Mouse (Mus musculus) lung, postnatal 4 days (tissue): ENCODE measurements around the gene Cgnl1.
A peak's percentile ranks its signal among the peaks of the same experiment; 100 is the strongest.

Source experiments
- DNase-seq, 2 experiments: peaks; one replicate each; pipeline ENCODE4 v3.0.0; 2021

Cgnl1 gene

GRCm38 (mm10) chr9:71770991-71771767, at the start of gene Cgnl1:
Gene Cgnl1, minus strand, starts transcription at chr9:71771602.
- DNase-seq = peak; percentile 86 to 91

DNA sequence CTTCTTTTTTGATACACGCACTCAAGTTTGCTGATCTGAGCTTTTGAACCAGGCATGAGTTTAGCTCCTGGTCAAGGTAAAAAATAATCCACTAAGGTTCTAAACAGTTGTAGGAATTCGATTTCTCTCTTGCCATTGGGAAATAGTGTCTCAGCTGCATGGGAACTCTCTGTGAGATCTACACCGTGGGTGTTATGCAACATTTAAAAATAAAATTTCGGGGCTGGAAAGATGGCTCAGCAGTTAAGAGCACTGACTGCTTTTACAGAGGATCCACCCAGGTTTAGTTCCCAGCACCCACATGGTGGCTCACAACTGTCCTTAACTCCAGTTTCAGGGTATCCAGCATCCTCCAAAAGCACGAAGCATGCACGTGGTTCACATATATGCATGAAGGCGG, 47.1 kb upstream of the Cgnl1 start:
- DNase-seq = no peak

- no peak for DNase-seq
Observed at GRCm38 (mm10) chr9:71816121-71816520, 44.7 kb upstream of the Cgnl1 start.

DNA sequence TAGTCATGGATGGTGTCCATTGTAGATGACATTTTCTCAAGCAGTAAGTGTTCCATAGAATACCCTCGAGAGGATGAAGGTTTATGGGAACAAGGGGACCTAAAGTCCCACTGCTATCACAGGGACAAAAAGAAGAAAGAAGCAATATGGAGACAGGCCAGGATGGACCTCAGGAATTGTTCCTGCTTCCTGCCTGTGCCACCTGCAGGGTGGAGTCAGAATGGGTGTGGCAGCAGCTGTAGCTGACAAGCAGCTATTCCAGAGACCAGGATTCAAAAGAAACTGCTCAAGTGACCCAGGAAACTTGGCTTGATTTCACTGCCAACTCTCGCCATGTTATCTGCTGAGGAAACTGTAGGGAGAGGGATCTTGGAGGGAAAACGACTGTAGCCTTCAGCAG, 42.2 kb upstream of the Cgnl1 start:
- DNase-seq = no peak

- no peak for DNase-seq
Observed at GRCm38 (mm10) chr9:71812914-71813313, 41.5 kb upstream of the Cgnl1 start.

- peak; percentile 22 to 33 for DNase-seq
Observed at GRCm38 (mm10) chr9:71812402-71812801, 41.0 kb upstream of the Cgnl1 start.

DNA sequence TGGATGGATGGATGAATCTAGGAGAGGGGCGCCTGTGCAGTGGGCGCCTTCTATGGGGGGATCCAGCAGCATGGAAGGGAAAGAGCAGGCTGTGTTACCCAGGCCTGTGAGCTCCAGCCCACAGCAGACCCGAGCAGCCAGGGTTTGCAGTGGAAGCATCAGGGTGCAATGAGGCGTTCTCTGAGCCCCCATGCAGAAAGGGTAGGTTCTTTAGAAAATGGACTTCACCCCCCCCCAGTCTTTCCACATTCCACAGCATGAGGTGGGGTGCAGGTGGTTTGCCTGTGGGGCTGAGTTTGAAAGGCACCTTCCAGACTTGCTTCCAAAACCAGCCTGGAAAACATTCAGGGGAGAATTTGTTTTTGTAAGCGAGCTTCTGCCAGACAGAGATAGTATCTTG, 40.0 kb upstream of the Cgnl1 start:
- DNase-seq = no peak

- no peak for DNase-seq
Observed at GRCm38 (mm10) chr9:71810723-71811122, 39.3 kb upstream of the Cgnl1 start.

DNA sequence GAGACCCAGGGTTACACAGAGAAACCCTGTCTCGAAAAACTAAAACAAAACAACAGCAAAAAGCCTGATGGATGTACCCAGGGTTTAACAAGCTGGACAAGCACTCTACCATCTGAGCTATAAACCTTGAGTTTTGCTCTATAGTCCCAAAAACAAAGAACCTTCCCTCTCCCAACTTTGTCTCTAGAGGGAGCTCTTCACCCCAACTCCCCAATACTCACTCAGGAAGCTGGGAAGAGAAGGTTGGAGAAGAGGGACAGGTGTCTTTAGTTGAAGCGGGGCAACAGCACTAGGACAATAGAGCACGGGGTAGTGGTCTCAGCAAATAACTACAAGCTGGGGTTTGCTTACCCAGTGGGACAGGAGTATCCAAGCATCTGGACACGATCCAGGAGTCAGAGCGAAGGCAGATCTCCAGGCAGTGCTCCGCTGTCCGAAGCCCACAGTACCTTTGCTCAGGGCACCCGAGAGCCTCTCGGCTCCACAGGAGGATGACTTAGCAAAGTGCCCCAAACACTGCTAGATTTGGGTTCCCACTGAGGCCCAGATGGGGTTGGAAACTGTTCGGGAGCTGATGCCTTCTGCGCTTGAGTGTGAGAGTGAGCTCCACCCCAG, 37.3 kb upstream of the Cgnl1 start:
- no peak for DNase-seq

DNA sequence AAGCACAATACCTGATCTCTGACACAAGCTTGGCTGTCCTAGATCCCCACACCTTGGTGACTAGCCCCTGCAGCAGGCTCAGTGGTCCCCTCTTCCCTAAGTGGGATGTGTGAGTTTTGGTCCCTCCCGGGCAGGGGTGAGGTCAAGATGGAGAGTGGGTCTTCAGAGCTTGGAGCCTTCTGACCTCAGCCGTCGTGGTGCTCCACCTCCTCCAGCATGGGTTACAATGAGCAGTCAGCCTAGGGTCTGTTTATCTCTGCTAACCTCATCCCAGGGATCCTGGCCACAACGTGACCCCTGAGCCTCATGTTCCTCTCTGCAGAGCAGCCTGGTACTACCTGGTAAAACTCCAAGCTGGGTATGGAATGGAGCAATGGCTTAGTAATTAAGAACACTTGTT, 36.4 kb upstream of the Cgnl1 start:
- DNase-seq = no peak

DNA sequence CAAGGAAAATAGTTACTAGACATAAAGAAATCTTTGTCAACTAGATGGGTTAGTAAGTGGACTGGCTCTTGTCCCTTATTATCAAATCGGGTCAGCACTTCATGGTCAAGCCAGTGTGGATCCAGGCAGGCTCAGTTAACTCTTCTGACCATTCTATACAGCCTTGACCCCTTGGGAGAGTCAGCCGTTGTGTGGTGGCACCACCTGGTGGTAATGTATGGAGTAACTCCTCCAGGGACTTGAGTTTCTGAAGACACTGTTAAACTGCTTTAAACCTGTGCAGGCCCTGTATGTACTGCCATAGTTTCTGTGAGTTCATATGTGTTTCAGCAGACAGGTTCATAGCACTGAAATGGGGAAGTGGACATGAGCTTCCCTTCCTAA, 35.0 kb upstream of the Cgnl1 start:
- DNase-seq = peak; percentile 79 to 89

GRCm38 (mm10) chr9:71805646-71806421, 34.4 kb upstream of the Cgnl1 start:
- no peak for DNase-seq

DNA sequence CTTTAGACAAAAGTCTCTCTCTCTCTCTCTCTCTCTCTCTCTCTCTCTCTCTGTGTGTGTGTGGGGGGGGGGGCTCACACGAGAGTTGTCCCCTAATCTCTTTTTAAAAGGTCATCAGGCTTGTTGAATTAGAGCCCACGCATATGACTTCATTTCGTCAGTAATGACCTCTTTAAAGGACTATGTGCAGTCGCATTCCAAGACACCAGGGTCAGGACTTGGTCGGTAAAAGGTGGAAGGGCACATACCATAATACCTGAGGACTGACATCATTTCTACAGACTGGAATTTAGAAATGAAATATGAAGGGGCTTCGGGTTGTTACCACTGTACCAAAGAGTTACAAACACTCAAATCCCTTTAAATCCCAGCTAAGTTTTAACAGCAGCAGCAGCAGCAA, 32.7 kb upstream of the Cgnl1 start:
- no peak for DNase-seq

- no peak for DNase-seq
Observed at GRCm38 (mm10) chr9:71803281-71803680, 31.9 kb upstream of the Cgnl1 start.

GRCm38 (mm10) chr9:71799598-71799997, 28.2 kb upstream of the Cgnl1 start:
- DNase-seq = no peak

DNA sequence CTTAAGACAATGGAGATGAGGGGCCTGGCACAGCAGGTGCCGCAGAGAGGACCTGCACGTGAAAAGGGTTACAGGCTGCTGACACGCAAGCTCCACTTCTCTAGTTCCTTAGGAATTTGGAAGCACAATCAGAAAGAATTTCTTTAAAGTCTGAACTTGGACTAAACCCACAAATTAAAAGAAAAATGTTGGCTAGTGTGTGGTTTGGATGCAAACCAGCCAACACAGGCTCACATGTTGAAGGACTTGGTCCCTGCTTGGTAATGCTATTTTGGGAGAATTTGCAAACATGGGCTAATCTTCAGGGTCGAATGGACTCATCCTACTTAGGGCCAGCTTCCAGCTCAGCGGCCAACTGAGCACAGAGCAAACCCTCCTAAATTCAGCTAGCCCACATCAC, 26.8 kb upstream of the Cgnl1 start:
- no peak for DNase-seq

- DNase-seq = no peak
Observed at GRCm38 (mm10) chr9:71777404-71777803, 6.0 kb upstream of the Cgnl1 start.

DNA sequence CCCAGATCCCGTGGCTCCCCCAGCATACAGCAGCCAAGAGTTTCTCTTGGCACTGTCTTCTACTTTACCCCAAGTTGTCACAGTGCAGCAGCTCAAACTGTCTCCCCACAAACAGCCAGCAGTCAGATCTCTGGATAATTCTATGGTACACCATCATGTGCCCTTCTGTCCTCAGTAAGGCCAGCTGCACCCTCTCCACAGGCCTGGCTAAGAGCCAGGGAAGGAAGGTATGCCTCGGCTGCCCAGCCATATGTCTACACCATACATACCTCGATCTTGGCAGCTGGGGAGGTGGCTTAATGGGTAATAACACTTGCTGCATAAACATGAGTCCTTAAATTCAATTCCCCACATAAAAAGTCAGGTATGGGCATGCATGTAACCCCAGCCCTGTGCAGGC, 4.9 kb upstream of the Cgnl1 start:
- no peak for DNase-seq

DNA sequence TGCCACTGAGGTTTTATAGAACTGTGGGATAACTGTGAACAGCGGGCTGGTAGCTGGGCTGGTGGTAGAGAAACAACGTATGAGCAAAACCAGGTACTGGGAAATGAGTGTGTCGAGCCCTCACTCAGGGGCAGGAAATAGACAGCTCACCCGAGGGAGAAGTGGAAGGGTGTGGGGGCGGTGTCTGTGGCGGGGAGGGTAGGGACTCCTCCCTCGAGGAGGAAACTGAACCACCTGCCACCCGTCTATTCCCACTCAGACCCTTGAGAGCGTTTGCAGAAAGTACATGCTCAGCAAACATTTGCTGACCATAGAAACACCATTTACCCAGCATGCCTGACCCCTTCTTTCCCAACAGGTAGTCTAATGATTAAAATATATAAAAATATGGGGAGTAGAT, 2.2 kb upstream of the Cgnl1 start:
- DNase-seq = no peak

GRCm38 (mm10) chr9:71772338-71772737, 936 bp upstream of the Cgnl1 start:
- DNase-seq = peak in 1 of 2 experiments; percentile 60

GRCm38 (mm10) chr9:71770484-71770883, 918 bp downstream of the Cgnl1 start:
- DNase-seq = no peak

- no peak for DNase-seq
Observed at GRCm38 (mm10) chr9:71769701-71770100, 1.7 kb downstream of the Cgnl1 start.

GRCm38 (mm10) chr9:71768119-71768518, 3.3 kb downstream of the Cgnl1 start:
- no peak for DNase-seq

DNA sequence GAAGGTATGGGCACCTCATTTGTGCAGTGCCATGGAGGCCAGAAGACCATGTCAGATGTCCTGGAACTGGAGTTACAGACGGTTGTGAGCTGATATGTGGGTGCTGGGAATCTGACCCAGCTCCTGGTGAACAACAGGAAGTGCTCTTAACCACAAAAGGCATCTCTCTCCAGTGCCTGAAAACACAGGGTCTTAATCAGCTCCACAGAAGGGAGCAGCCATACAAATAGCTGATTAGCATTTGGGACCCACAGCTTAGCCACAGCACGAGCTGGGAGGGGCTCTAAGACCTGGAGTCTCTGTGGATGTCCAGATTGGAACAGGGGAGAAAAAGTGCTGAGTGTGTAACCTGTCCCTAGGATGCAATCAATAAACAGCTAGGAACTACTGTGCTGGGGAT, 4.5 kb downstream of the Cgnl1 start:
- no peak for DNase-seq
